Mouse (Mus musculus): ENCODE data around the gene St3gal3. TPM values are rescaled to one million over a fixed set of nuclear protein-coding genes. Genes with fewer than 3 reads are reported as not detected.

Gene St3gal3
- 35.3 and 37.4 TPM in 2 replicates for polyA plus RNA-seq (2012; rRNA removed)

GRCm38 (mm10) chr4:118134485-118135365, at the start of gene St3gal3:
Gene St3gal3, minus strand, starts transcription at chr4:118134914.

GRCm38 (mm10) chr4:118179467-118180300, 45.0 kb upstream of the St3gal3 start, which contains the start of gene Kdm4a:
Gene Kdm4a, minus strand, starts transcription at chr4:118180043.

GRCm38 (mm10) chr4:117929391-117929881, 205.3 kb downstream of the St3gal3 start, which contains the start of gene Artn:
Gene Artn, minus strand, starts transcription at chr4:117929763.

GRCm38 (mm10) chr4:117914591-117915442, 219.9 kb downstream of the St3gal3 start, which contains the start of gene Ipo13:
Gene Ipo13, minus strand, starts transcription at chr4:117914999.

GRCm38 (mm10) chr4:117891738-117892161, 243.0 kb downstream of the St3gal3 start, which contains the start of gene Dph2:
Gene Dph2, minus strand, starts transcription at chr4:117892032.

GRCm38 (mm10) chr4:117887133-117887532, 247.6 kb downstream of the St3gal3 start, which contains the start of gene Atp6v0b:
Gene Atp6v0b, minus strand, starts transcription at chr4:117887333.

GRCm38 (mm10) chr4:117882701-117883691, 251.7 kb downstream of the St3gal3 start, which contains the start of gene B4galt2:
Gene B4galt2, minus strand, starts transcription at chr4:117883487.

Other genes starting within 250 kb of the St3gal3 start
- 425 and 428 TPM in 2 replicates for gene Atp6v0b, start 247.6 kb downstream of the St3gal3 start, polyA plus RNA-seq (2012; rRNA removed)
- 21.0 and 21.9 TPM in 2 replicates for gene Dph2, start 242.9 kb downstream of the St3gal3 start, polyA plus RNA-seq (2012; rRNA removed)
- 97.7 and 101 TPM in 2 replicates for gene Ipo13, start 219.9 kb downstream of the St3gal3 start, polyA plus RNA-seq (2012; rRNA removed)
- 4.5 and 6.4 TPM in 2 replicates for gene Artn, start 205.2 kb downstream of the St3gal3 start, polyA plus RNA-seq (2012; rRNA removed)
- 38.6 and 45.6 TPM in 2 replicates for gene Kdm4a, start 45.1 kb upstream of the St3gal3 start, polyA plus RNA-seq (2012; rRNA removed)
- gene Ptprf, start 156.5 kb upstream of the St3gal3 start, polyA plus RNA-seq (2012; rRNA removed): 139 and 147 TPM in 2 replicates

All from ovary, adult 2 months (tissue).